Mouse (Mus musculus) adrenal gland, adult (tissue): ENCODE measurements around the gene Vcpkmt.

Experiments used
- DNase-seq, 2 experiments: peaks; one replicate each; pipeline ENCODE4 v3.0.0; 2022 to 2023; ENCODE audit warnings: low spot score in 1 of 2; ENCODE audit not compliant: inconsistent age in 2 of 2

The Vcpkmt gene

GRCm38 (mm10) chr12:69538362-69538950 lies 44.4 kb downstream of the Vcpkmt start:
- DNase-seq, result no peak

DNA sequence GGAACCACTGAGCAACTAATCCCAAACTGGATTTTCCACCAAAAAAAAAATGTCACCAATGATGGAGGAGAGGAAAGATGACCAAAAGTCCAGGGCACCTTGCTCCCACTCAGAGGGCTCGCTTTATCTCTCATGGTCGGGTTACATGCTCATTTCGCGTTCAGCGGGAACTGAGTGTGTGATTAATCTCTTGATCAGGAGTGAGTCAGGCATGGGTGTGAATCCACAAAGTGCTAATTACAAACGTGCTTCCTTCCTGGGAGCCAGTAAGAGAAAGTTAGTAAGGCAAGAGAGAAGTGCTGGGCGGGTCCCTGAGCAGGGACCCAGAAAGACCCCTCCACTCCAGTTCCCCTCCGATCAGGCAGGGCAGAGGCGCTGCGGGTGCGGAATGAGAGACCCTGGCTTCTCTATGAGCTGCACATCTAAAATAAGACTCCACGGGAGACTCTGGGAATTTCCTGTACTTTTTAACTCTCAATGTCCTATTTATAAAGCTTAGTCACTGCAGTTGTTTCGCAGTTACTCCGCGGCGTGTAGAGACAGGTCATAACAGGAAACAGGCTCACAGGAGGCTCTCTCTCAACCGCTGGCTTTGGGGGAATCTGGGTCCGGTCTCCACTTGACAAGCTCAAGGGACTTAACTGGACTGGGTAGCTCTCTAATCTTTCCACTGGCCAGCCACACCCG lies 45.0 kb downstream of the Vcpkmt start:
- peak; percentile 36 to 74 for DNase-seq

DNA sequence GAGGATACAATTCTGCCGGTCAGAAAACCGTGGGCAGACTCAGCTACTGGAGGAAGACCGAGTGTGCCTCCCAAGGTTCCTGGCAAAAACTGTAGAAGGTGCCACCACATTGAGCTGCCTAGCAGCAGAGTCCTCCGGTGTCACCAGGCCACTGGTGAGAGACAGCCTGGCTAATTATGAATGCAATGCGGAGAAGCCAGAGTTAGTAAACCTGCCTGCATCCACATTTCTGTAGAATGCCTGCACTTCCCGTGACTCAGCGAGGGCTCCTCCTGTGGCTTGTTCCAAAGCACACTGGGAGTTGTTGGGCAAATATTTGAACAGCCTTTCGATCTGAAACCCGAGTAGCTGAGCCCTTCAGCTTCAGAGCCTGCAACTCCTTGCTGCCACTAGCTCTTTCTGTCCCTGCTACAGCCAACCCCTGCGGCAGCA lies 45.6 kb downstream of the Vcpkmt start:
- peak in 1 of 2 experiments; percentile 43 for DNase-seq

GRCm38 (mm10) chr12:69536616-69537242 lies 46.1 kb downstream of the Vcpkmt start:
- no peak for DNase-seq

GRCm38 (mm10) chr12:69533237-69533636 lies 49.6 kb downstream of the Vcpkmt start:
- DNase-seq, result no peak

GRCm38 (mm10) chr12:69532530-69532929 lies 50.3 kb downstream of the Vcpkmt start:
- DNase-seq, result no peak

DNA sequence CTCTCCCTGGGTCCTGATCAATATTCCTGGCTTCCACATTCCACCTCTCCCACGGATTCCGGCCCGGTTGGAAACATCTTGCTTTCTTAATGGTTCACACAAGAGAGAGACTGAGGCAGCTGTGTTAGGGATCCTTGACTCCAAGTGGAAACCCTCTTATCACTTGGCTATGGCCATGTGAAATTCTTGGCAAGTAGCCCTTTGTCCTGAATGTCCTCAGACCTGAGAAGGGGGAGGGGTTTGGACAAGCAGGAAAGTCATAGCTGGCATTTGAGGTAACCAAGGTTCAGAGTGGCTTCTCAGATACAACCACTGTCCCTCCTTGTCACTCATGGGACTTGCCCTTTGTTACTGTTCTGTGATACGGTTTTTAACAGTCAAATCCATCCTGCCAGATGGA lies 50.7 kb downstream of the Vcpkmt start:
- no peak for DNase-seq

- DNase-seq, result no peak
Measured at GRCm38 (mm10) chr12:69529694-69530403, 53.0 kb downstream of the Vcpkmt start.

- no peak for DNase-seq
Measured at GRCm38 (mm10) chr12:69528275-69529032, 54.4 kb downstream of the Vcpkmt start.
